10 mouse cellular contexts compared by ENCODE assay signal in the genomic region with DNA sequence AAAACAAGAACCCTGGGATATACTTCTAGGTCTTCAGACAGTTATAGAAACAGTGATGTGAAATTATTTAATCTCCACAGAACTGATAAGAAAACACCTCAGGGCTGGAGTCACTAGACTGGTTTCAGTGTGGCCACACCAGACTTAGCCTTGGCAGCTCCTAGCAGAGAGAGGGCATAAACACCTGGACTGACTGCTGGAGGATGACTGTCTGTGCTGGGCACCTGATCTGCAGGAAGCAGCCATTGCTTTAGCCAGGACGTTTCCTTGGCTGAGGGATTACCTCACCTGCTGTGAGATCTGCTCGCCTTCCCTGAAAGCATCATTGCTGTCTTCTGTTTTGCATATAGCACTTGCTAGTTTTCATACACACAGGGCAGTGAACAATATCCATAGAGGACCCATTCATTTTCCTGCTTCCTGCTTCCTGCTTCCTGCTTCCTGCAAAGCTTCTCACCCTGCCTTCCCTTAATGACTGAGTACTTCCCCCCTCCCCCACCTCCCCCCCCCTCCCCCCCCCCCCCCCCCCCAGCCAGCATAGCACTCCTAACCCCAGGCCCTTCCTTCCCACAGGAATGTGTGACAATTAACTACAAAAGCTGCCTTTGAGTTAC.
DNase-seq lines count a peak whose midpoint lies in the region; ATAC-seq and TF ChIP-seq lines count a peak whose summit lies in the region.
"Had no signal": no experiment of that assay in that cellular context is flagged by ENCODE, and none has a peak within 500 bp of the region (broad histone marks: within the 10 kb centered on the region; RNA-seq: fewer than 3 reads in every experiment).

No protein-coding gene starts in this region.

- WGBS in kidney, embryonic 15.5 days: 37% methylated on average over 2 of the region's 2 CpGs
- 38% methylated on average over 2 of the region's 2 CpGs for WGBS in limb, embryonic 10.5 days

- no peak overlapping the region for H3K9ac ChIP-seq in kidney, embryonic 15.5 days
- no peak overlapping the region for H3K9ac ChIP-seq in CH12.LX (ENCODE audit: insufficient read depth, low read depth)
- H3K9ac ChIP-seq: liver, embryonic 12.5 days had no signal

- no peaks in the 10 kb centered on the region for H3K9me3 ChIP-seq in kidney, embryonic 15.5 days (replicated peaks)
- no peaks in the 10 kb centered on the region for H3K9me3 ChIP-seq in CH12.LX (replicated peaks; ENCODE audit: low read length)
- no peaks in the 10 kb centered on the region for H3K9me3 ChIP-seq in limb, embryonic 10.5 days (replicated peaks)
- H3K9me3 ChIP-seq: liver, embryonic 12.5 days had no signal

- H3K27me3 ChIP-seq in kidney, embryonic 15.5 days: no peaks in the 10 kb centered on the region
- H3K27me3 ChIP-seq in CH12.LX (replicated peaks): no peaks in the 10 kb centered on the region
- H3K27me3 ChIP-seq in limb, embryonic 10.5 days (ENCODE audit: low read depth, poor library complexity, severe bottlenecking): no peaks in the 10 kb centered on the region
- H3K27me3 ChIP-seq: liver, embryonic 12.5 days had no signal

- no peak for DNase-seq in gastrocnemius, adult 2 months
- DNase-seq in gastrocnemius, postnatal 4 days (ENCODE audit: low spot score in 2 of 2): no peak
- no peak for DNase-seq in kidney, postnatal 14 days
- no peak for DNase-seq in CH12.LX (ENCODE audit: extremely low read depth)
- no peak for DNase-seq in limb, embryonic 10.5 days (ENCODE audit: low spot score)
- no peak for DNase-seq in frontal cortex, postnatal 36 days (ENCODE audit: low spot score in 2 of 2)
- no peak for DNase-seq in testis, postnatal 14 days (ENCODE audit: low spot score)
- DNase-seq: cerebellum, postnatal 14 days had no signal

- TF ChIP-seq CTCF in gastrocnemius, adult 2 months (IDR thresholded peaks at IDR 0.05): no peak
- no peak for TF ChIP-seq CTCF in CH12.LX (conservative IDR thresholded peaks at IDR 0.05 in 1 of 2, IDR thresholded peaks at IDR 0.05 in 1 of 2; ENCODE audit: low read depth in 2 of 2, low read length in 2 of 2)

- H3K79me2 ChIP-seq in CH12.LX (replicated peaks; ENCODE audit: control insufficient read depth, extremely low read depth, insufficient read depth, poor library complexity, severe bottlenecking): no peaks in the 10 kb centered on the region

- intact Hi-C loops in gastrocnemius, adult 2 months (cut with DNase I): loop anchor here (5.0 kb wide), 1 partner anchor 102 kb away; a partner anchor contains a TSS

- no peak overlapping the region for H3K4me3 ChIP-seq in gastrocnemius, adult 2 months
- H3K4me3 ChIP-seq in kidney, embryonic 15.5 days (replicated peaks): no peak overlapping the region
- peak overlapping the region in 1 of 3 experiments; percentile 10 for H3K4me3 ChIP-seq in CH12.LX (replicated peaks in 1 of 3; ENCODE audit: low read depth in 2 of 3, low read length in 2 of 3, poor library complexity in 1 of 3)
- H3K4me3 ChIP-seq in limb, embryonic 10.5 days: no peak overlapping the region
- H3K4me3 ChIP-seq: liver, embryonic 12.5 days had no signal

- TF ChIP-seq EP300 in CH12.LX (IDR thresholded peaks at IDR 0.05; ENCODE audit: low read length): no peak

- peak; percentile 27; the same call in 1 of the 2 replicates for ATAC-seq in kidney, embryonic 15.5 days (replicated peaks; ENCODE audit: low FRiP score)
- ATAC-seq: liver, embryonic 12.5 days had no signal

- in situ Hi-C loops in CH12.LX (cut with MboI; ENCODE audit: low pct_ligation_motif_present, low pct_unique_long_range_greater_than_20kb, low sequenced_read_pairs): no loop called here

- peak overlapping the region; percentile 1; the same call in 1 of the 2 replicates for H3K4me2 ChIP-seq in kidney, embryonic 15.5 days
- peak overlapping the region; percentile 2; the same call in 1 of the 2 replicates for H3K4me2 ChIP-seq in CH12.LX (ENCODE audit: insufficient read depth, low read depth, poor library complexity, severe bottlenecking)
- H3K4me2 ChIP-seq: liver, embryonic 12.5 days had no signal

- dilution Hi-C loops in CH12.LX (cut with MboI; ENCODE audit: extremely low pct_ligation_motif_present, extremely low pct_unique_long_range_greater_than_20kb, low sequenced_read_pairs): no loop called here

- TF ChIP-seq POLR2A in CH12.LX (IDR thresholded peaks at IDR 0.05; ENCODE audit: low read depth, low read length): no peak

- H3K36me3 ChIP-seq in kidney, embryonic 15.5 days: no peaks in the 10 kb centered on the region
- peaks cover 0 to 9% of the 10 kb centered on the region in 2 experiments for H3K36me3 ChIP-seq in CH12.LX (replicated peaks in 1 of 2; ENCODE audit: control insufficient read depth in 1 of 2, insufficient read depth in 1 of 2, low read length in 1 of 2)
- no peaks in the 10 kb centered on the region for H3K36me3 ChIP-seq in limb, embryonic 10.5 days
- H3K36me3 ChIP-seq: liver, embryonic 12.5 days had no signal

- H3K27ac ChIP-seq in gastrocnemius, adult 2 months: peak overlapping the region; percentile 28; the same call in 1 of the 2 replicates
- peak overlapping the region; percentile 70 for H3K27ac ChIP-seq in kidney, embryonic 15.5 days
- no peak overlapping the region for H3K27ac ChIP-seq in CH12.LX (ENCODE audit: insufficient read depth, low read depth)
- peak overlapping the region; percentile 76 for H3K27ac ChIP-seq in limb, embryonic 10.5 days
- H3K27ac ChIP-seq: liver, embryonic 12.5 days had no signal

- no peak for TF ChIP-seq RAD21 in CH12.LX (IDR thresholded peaks at IDR 0.05; ENCODE audit: low read depth, low read length)

- H3K4me1 ChIP-seq in kidney, embryonic 15.5 days: peaks cover 52% of the 10 kb centered on the region
- peaks cover 11 to 52% of the 10 kb centered on the region in 2 experiments for H3K4me1 ChIP-seq in CH12.LX (ENCODE audit: control insufficient read depth in 1 of 2, insufficient read depth in 2 of 2)
- H3K4me1 ChIP-seq in limb, embryonic 10.5 days: peaks cover 34% of the 10 kb centered on the region

TF ChIP-seq in CH12.LX, 34 proteins besides CTCF, POLR2A, EP300 and RAD21:
- TF ChIP-seq MEF2A (IDR thresholded peaks at IDR 0.05; ENCODE audit: borderline replicate concordance, low read depth, low read length) (no peak), ELF1 (IDR thresholded peaks at IDR 0.05; ENCODE audit: low read depth, low read length) (peak; percentile 62), BHLHE40 (IDR thresholded peaks at IDR 0.05; ENCODE audit: low read depth, low read length) (peak; percentile 7; the same call in 1 of the 2 replicates)
